Mouse (Mus musculus) urinary bladder, postnatal 4 days (tissue): ENCODE data around the gene Fgfr2.

Experiments used
- DNase-seq, 2 experiments: peaks; one replicate each; pipeline ENCODE4 v3.0.0; 2021 to 2022; ENCODE audit warnings: low spot score in 2 of 2

The Fgfr2 gene

DNA sequence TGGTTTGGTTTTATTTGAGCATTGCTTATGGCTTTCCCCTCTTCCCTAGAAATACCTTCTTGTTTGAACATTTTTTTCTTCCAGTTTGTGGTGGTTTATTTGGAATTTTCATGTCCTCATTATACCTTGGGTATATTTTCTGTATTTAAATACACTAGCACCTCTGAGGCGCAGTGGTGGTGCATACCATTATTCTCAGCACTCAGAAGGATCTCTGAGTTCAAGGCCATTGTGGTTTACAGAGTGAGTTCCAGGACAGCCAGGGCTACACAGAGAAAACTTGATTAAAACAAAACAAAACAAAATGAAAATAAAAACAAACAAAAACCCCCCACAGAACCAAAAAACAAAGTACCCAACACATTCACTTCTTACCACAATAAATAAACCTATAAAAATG is 189.8 kb downstream of the Fgfr2 start:
- no peak for DNase-seq

DNA sequence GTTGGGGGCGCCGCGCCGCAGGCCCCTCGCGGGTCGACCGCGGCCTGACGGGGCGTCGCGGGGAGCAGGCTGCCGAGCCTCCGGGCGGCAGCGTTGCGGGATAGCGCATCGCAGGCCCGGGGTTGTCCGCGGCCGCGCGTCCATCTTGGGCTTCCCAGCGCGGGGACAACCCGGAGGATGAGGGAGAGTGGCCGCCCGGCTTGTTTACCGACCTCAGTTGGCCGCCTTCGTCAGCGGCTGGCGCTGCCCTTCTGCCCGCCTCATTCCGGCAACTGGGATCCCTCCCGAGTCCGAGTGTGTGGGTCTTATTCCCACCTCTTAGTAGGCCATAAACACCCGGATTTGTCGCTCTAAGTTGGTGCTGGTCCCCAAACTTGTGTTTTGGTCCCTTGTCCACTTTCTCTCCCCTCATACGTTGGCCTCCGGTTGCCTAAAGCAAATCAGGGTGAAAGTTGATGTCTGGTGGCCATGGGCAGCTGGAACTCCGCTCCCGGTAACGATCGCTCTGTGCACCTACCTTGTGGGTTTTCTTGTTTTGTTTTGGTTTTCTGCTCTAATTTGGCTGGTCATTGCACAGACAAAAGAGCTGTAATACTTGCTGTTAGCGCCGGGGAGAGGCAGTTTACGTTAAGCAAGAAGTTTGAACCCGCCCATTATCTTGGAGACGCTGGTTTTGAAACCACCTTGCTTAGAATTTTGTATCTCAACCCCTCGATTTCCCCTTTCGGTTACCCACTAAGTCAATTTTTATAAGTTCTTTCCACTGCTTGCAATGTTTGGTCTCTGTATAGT is 191.4 kb downstream of the Fgfr2 start:
- DNase-seq, result peak; percentile 36 to 64

DNA sequence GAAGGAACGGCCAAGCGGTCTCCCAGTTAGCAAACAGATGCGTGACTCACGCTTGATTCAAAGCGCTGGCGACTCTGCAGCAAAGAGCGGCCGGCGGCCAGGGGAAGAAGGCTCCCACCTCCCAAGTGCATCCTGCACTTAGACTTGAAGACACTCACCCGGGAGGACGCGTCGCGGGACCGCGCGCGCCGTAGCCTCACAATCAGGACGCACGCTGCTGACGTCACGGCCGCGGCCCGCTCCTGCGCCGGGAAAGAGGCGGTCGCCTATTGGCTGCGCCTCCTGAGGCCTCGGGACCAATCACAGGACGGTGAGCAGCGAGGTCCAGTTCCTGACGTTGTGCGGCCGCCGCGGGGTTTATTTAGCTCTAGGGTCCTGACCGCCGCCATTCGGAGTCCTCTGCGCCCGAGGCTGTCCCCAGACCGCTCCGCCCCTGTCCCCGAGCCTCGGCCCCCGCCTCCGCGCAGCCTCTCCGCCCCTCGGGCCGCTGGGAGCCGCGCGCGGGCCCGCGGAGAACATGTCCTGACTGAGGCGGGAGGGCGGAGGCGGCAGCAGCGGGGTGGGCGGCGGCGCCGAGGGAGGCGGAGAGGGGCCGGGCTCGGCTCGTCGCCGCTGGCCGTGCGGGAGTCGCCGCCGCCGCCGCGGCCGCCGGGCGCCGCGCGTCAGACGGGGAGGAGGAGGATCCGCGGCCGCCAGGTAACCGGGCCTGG is 192.1 kb downstream of the Fgfr2 start, which contains the start of gene Zranb1:
Gene Zranb1 (plus strand): TSS at position 293 of the 710 bp plus-strand sequence.
- peak; percentile 97 to 98 for DNase-seq

DNA sequence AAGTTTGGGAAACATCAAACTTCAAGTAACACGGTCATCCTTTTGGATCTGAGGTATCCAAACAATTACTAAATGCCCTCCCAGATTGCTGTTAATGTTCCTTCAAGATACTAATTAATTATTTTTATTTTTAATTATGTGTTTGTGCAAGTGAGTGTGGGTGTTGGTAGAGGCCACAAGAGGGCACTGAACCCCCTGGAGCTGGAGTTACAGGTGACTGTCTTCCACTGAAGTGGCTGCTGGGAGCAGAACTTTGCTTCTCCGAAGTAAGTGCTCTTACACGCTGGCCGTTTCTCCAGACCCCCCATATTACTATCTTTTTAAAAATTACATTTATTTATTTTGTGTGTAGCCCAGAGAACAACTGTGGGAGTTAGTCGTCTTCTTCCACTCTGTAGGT is 193.1 kb downstream of the Fgfr2 start:
- no peak for DNase-seq

DNA sequence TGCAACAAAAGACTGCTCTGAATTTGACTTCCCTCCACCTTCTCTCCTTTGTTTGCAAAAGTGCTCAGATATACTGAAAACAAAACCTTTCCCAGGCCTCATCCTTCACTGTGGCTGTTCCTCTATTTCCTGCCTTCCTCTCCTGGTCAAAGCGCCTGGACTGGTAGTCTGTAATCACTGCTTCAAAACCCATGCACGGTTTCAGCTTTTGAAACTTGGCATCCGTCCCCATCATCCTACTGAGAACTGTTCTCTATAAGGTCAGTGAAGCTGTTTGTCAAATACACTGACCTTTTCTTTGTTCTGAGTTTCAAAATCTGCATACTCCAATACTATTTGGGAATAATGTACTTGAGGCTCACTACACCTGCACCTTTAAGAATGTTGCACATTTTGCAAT is 195.9 kb downstream of the Fgfr2 start:
- no peak for DNase-seq

DNA sequence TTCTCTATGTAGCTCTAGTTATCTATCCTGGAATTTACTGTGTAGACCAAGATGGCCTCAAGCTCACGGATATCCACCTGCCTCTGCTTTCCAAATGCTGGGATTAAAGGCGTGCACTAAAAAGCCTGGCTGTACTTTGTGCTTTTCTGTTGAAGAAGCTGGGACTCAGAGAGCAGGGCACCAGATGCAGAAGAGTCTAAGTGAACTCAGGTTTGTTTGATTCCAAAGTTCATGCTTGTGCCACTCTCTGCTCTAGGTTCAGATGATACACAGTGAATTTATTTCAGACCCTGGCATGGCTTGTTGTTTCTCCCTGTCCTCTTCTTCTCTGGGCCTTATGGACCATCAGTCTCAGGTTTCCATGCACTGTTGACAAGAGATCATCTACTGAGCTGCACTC is 197.9 kb downstream of the Fgfr2 start:
- no peak for DNase-seq

DNA sequence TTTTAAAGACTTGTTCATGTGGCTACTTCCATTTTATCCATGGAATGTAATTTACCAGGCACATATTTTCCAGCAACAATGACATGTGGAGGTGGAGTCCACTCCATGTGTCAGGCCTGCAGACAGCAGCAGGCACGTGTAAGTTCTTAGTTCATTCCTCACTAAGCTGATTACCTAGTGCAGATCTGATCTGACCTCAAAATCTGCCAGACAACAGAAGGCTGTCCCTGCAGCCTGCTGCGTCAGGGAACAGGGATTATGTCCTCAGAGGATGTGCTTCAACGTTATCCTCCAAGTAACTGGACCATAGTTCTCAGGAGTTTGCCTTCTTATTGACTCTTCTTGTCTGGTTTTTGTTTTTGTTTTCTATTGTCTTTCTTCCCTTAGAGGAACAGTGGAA is 201.2 kb downstream of the Fgfr2 start:
- no peak for DNase-seq

DNA sequence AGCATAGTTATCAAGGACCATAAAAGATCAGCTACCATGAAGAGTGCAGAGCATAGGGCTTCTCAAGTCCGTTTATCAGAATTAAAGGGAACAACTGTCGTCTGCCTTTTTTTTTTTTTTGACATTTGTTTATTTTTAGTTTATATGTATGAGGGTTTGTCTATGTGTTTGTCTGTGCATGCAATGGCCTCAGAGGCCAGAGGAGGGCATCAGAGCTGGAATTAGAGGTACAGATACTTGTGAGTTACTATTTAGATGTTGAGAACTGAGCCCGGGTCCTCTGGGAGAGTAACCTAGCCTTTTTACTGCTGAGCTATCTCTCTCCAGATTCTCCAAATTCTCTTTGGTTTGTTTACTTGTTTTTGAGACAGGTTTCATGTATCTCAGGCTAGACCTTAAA is 219.4 kb downstream of the Fgfr2 start:
- DNase-seq, result no peak

DNA sequence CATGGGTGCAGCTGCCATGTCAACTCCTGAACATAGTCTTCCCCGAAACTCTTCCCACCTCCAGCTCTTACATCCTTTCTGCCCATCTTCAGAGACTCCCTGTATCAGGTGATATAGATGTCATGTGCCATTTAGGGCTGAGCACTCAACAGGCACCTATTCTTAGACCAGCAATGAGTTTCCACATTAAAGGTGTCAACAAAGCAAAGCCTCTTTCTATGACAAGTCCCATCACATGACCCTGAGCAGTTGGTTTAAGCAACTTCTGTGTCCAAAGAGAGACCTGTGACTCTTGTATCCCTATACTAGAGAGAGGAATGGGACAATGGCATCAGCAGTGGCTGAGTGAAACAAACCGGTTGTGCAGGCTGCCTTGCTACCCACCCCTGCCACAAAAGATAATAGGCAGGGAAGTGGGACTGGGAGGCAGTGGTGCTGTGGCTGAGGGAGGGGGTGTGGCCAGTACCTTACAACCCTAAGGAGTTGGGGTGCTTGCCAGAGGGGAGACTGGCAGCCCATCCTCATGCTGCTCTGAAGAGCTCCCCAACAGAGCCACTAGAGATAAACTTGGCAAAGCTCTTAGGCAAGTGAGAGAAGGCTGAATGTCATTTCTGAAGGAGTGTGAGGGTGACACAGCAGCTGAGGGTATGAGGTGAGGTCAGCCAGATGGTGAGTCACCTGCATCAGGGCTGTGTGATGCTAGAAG is 222.2 kb downstream of the Fgfr2 start:
- DNase-seq, result no peak

DNA sequence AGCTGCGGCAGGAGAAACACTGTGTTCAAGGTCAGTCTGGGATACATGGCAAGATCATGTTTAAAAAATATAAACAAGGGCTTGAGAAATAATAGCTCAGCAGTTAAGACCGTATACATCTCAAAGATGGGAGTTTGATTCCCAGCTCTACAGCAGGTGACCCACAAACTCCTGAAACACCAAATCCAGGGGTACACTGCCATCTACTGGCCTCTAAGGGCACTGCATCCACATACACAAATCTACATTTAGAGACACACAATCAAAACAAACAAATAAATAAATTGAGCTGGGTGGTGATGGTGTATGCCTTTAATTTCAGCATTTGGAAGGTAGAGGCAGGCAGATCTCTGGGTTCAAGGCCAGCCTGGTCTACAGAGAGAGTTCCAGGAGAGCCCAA is 224.9 kb downstream of the Fgfr2 start:
- no peak for DNase-seq

DNA sequence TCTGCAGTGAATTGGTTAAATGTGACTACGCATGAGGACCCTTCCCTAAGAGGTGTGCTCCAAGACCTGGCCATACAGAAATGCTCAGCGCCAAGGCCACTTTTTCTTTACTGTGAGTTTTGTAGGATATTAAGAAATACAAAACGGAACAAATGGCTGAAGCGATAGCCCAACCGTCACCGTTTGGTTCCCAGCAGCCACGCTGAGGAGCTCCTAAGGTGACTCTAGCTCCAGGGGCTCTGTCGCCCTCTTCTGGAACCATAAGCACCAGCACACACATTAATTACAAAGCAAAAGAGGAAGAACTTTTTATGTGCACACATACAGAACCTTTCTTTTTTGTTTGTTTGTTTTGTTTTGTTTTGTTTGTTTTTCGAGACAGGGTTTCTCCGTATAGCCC is 225.9 kb downstream of the Fgfr2 start:
- DNase-seq, result no peak

DNA sequence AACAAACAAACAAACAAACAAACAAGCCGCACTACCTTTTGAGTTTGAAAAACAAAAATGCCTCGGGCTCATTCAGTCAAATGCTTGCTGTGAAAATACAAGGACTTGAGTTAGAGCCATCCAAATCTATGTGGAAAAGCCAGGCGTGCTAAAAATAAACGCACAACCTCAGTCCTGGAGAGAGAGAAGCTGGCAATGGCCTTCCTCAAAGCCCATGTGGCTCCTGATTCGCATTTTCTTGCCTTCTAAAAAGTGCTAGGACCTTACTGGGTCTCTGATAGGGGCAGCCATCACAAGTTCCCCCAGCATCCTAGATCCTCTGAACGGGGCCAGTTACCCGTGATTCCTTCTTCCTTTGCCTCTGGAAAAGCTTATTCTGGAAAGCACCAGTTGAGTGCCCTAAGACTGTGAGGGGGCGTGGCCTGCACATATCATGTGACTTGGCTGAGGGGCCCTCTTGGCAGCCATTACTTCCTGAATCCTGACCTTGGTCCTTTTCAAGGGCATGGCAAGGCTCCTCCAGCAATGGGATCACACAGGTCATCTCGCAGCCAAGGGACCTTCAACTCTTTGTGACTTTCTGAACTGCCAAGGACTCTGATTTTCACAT is 226.8 kb downstream of the Fgfr2 start:
- no peak for DNase-seq

DNA sequence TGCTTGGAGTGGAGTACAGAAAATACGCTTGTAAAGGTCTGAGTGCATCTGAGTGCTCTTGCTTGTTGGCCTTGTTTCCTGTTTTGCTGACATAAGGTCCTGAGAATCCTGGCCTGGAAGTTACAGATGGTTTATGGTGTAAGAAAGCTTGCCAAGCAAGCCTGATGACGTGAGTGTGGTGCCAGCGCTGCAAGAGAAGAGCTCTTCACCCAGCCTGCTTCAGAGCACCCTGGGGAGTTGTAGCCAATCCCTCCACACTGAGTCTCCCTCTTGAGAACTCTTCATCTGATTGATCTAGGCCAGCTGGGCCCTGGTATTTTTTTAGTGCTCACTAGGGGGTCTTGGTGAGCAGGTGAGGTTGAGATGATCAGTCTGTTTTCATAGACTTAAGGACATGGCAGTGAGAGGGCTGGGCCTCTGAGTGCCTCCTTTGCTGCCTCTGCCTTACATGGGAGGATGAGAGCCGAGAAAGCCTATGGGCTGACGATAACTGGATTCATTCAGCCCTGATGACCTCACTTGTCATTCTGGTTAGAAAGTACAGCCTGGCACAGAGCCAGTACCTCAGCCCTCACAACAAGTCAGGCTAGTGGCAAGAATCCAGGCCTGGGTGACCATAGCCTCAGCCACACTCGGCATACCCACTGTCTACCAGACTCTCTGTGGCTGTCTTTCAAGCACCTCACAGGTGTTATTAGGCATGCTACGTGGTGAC is 228.2 kb downstream of the Fgfr2 start:
- no peak for DNase-seq

DNA sequence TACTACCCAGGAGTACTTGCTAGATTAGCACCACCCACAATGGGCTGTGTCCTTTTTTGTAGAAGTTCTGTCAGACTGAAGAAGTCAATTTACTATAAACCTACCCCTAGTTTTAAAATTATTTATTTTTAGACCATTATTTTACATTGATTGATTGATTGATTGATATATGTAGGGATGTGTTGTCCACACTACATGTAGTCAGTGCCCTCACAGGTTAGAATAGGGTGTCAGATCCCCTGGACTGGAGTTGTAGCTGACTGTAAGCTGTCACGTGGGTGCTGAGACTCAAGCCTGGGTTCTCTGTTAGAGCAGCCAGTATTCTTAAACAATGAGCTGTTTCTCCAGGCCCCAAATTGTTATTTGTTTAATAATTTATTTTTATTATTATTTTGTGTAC is 229.8 kb downstream of the Fgfr2 start:
- DNase-seq, result no peak

DNA sequence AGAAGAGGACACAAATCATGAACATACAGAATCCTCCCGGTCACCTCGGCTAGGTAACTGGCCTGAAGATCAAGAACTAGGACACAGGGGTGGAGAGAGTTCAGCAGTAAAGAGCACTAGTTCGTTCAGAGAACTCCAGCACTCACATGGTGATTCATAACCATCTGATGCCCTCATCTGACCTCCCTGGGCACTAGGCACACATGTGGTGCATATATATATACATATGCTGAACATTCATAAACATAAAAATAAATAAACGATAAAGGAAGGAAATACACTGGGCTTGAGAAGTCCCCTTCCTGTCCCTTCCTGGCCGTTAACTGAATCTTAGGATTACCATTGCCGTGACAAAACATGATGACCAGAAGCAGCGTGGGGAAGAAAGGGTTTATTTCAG is 230.3 kb downstream of the Fgfr2 start:
- DNase-seq, result no peak

DNA sequence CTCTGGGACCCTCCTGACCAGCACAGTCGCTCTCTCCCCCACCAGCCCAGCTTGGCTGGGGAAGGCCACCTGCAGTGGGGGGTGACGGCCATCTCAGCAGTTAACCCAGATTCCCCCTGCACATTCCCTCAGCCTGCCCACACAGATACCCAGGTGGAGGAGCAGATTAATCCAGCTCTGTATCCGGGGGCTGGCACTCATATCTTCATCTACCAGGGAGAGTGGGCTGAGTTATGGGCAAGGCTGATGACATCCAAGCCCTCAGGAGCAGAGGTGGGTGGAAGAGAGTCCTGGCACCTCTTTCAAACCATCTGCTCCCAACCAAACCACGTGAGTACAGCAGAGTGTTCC is 230.9 kb downstream of the Fgfr2 start:
- no peak for DNase-seq

DNA sequence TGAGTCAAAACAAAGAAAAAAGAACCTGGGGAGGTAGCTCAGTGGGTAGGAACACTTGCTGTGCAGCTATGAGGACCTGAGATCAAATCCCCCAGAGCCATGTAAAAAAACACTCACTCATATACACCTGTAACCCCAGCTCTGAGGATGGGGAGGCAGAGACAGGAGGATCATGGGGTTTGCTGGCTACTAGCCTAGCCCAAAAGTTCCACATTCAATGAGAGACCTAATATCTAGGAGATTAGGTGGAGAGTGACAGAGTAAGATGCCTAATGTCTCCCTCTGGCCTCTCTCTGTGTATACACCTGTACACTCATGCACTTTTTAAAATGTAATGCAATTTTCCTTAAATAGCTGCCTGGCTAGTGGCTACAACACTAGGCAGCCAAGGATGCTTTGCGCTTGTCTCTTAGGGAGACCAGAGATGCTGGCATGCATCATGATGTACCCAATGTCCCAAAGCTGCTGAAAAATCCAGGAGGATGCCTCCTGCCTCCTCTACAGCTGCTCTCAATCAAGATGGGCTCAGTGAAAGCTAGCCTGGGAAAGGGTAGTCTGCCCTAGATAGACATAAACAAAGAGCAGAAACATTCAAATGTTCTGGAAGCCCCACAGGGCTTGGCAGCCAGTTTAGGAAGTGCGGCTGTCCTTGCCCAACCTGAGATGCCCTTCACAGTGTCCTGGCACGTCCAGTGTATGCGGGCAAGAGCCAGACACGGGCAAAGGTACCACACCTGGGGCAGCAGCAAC is 231.4 kb downstream of the Fgfr2 start:
- no peak for DNase-seq

DNA sequence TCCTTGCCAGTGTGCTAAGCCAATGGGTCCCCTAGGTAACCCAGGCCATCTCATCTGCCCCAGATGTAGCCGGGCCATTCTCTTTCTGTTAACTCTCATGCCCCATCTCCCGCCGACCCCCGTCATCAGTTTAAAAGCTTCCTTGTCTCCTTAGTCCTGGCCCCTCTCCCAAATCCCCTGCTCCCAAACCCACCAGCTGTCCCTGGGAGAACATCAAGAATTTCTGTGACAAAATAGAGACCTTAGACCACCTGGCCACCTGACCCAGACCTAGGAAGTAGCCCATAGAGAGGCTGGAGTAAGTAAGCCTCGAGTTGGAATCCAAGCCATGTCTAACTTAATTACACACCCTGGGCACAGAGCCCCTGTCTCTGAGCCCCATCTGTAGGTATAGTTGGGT is 232.9 kb downstream of the Fgfr2 start:
- DNase-seq, result peak in 1 of 2 experiments; percentile 53

DNA sequence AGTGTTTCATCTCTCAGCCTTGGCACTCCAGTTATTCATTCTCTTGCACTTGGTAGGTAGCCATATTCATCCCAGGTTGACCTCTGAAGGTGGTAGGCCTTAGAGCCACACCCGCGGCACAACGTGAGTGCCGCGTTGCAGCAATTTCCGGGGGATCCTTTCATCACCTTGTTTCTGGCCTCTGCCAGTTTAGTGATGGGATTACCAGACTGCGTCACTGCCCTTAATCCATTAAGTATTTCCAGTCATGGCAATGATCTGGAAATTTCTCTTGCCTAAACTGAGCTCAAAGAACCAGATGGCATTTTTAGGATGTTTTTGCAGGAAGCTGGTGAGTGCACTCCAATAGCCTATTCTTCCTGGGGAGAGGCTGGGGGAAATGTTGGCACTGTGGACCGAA is 233.5 kb downstream of the Fgfr2 start:
- DNase-seq, result peak in 1 of 2 experiments; percentile 49

DNA sequence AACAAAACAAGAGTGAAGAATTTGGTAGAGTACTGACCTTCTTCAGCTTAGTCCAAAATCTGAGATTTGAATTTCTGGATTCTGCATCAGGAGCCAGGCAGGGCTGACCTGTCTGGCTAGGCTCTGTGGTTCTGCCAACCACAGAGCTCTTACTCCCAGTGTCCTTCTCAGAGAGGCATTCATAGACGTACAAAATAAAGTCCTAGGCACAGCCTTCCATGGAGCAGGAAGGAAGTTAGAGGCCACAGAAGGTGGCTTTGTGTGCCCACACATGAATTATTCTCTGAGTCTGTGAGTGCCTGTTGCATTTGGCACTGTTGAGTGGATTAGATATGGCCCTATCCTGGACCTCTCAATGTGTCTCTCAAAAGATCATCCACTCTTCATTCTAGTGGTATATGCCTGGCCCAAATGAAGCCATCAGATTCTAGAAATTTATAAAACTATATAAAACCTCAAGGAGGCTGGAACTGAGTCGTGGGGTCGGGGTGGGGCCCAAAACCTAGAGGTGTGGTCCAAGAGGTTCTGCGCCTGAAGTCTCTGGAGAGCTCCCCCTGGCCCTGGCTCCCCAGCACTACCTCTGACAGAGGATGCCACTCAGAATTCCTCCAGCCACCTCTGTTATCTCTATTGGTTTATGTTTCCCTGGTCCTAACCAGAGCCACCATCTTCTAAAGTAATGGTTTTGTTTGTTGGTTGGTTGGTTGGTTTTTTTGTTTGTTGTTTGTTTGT is 234.5 kb downstream of the Fgfr2 start:
- peak in 1 of 2 experiments; percentile 29 for DNase-seq
